ENCODE assay signal across 8 mouse cellular contexts in the genomic region with DNA sequence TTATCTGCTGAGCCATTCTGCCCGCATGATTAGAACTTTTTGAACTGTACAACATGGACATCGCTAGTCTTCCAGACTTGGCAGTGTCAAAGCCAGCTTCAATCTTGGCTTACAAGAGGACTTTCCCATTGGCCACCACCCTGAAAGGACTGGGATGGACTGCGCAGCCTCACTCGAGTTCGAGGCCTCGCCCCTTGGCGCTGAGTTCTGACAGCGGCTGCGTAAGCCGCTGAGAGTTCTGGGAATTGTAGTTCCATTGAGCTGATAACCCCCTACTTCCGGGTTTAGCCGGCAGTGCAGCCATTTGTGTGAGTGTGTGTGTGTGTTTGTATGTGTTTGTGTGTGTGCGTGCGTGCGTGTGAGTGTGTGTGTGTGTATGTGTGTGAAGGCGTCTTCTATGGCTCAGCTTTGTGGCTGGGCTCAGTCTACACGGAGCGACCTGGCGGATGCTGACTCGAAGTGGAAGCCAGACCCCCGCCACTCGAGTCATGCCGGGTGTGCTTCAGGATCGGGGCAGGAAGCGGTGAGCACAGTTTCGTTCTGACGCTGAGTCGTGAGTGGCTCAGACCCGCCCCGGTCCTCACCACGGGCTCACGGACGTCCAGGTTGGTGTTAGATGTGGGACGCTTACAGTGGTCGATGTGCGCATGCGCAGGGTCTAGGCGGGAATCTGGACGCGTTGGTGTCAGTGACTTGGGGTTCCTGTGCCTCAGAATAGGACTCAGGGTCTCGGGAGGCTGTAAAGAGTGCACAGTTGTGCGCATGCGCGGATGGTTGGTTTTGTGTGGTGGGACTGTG. TPM values are rescaled to one million over a fixed set of nuclear protein-coding genes. Genes with fewer than 3 reads are reported as not detected.
DNase-seq lines count a peak whose midpoint lies in the region; ATAC-seq and TF ChIP-seq lines count a peak whose summit lies in the region.

A gene (plus strand): TSS at position 291 of the 798 bp plus-strand sequence.

- TF ChIP-seq POLR2A in CH12.LX (IDR thresholded peaks at IDR 0.05; ENCODE audit: low read depth, low read length) = peak; percentile 83

- in situ Hi-C loops in CH12.LX (cut with MboI; ENCODE audit: low pct_ligation_motif_present, low pct_unique_long_range_greater_than_20kb, low sequenced_read_pairs) = no loop called here

- WGBS in forebrain, embryonic 11.5 days = 23% methylated on average over 44 of the region's 44 CpGs
- 20% methylated on average over 44 of the region's 44 CpGs for WGBS in heart, embryonic 16.5 days
- WGBS in liver, embryonic 15.5 days (ENCODE audit: insufficient replicate concordance) = 14% methylated on average over 44 of the region's 44 CpGs
- 16% methylated on average over 44 of the region's 44 CpGs for WGBS in neural tube, embryonic 12.5 days

- peak within 1 kb of the TSS; percentile 63 for H3K9ac ChIP-seq in CH12.LX (ENCODE audit: insufficient read depth, low read depth)
- peak within 1 kb of the TSS; percentile 70 for H3K9ac ChIP-seq in forebrain, embryonic 11.5 days (ENCODE audit: low read length)
- peak within 1 kb of the TSS; percentile 83 for H3K9ac ChIP-seq in heart, embryonic 16.5 days (ENCODE audit: low read length)
- H3K9ac ChIP-seq in liver, embryonic 15.5 days = peak within 1 kb of the TSS; percentile 71
- H3K9ac ChIP-seq in neural tube, embryonic 12.5 days = peak within 1 kb of the TSS; percentile 63

- TF ChIP-seq EP300 in CH12.LX (IDR thresholded peaks at IDR 0.05; ENCODE audit: low read length) = no peak

- H3K36me3 ChIP-seq in CH12.LX (replicated peaks in 1 of 2; ENCODE audit: control insufficient read depth in 1 of 2, insufficient read depth in 1 of 2, low read length in 1 of 2) = peaks cover 0 to 22% of the 10 kb centered on the region in 2 experiments
- H3K36me3 ChIP-seq in forebrain, embryonic 11.5 days (ENCODE audit: control insufficient read depth, insufficient read depth, low read length) = peaks cover 10% of the 10 kb centered on the region
- H3K36me3 ChIP-seq in heart, embryonic 16.5 days (ENCODE audit: control insufficient read depth, insufficient read depth) = peaks cover 3% of the 10 kb centered on the region
- H3K36me3 ChIP-seq in liver, embryonic 15.5 days (replicated peaks) = peaks cover 16% of the 10 kb centered on the region
- peaks cover 29% of the 10 kb centered on the region for H3K36me3 ChIP-seq in neural tube, embryonic 12.5 days

- peaks cover 25% of the 10 kb centered on the region for H3K79me2 ChIP-seq in CH12.LX (replicated peaks; ENCODE audit: control insufficient read depth, extremely low read depth, insufficient read depth, poor library complexity, severe bottlenecking)

- TF ChIP-seq RAD21 in CH12.LX (IDR thresholded peaks at IDR 0.05; ENCODE audit: low read depth, low read length) = no peak

- ATAC-seq in forebrain, embryonic 11.5 days (replicated peaks; ENCODE audit: low FRiP score) = peak; percentile 95
- ATAC-seq in heart, embryonic 16.5 days (replicated peaks; ENCODE audit: extremely low read depth, insufficient read depth, low FRiP score) = peak; percentile 98
- ATAC-seq in liver, embryonic 15.5 days (ENCODE audit: insufficient read depth) = peak; percentile 96
- peak; percentile 97 for ATAC-seq in neural tube, embryonic 12.5 days (ENCODE audit: low FRiP score, low read depth)

- dilution Hi-C loops in CH12.LX (cut with MboI; ENCODE audit: extremely low pct_ligation_motif_present, extremely low pct_unique_long_range_greater_than_20kb, low sequenced_read_pairs) = no loop called here

- peaks cover 2% of the 10 kb centered on the region for H3K9me3 ChIP-seq in CH12.LX (replicated peaks; ENCODE audit: low read length)
- peaks cover 8% of the 10 kb centered on the region; the same call in 1 of the 2 replicates for H3K9me3 ChIP-seq in forebrain, embryonic 11.5 days (ENCODE audit: control insufficient read depth, low read length)
- H3K9me3 ChIP-seq in heart, embryonic 16.5 days (replicated peaks; ENCODE audit: control insufficient read depth, low read length) = no peaks in the 10 kb centered on the region
- no peaks in the 10 kb centered on the region for H3K9me3 ChIP-seq in liver, embryonic 15.5 days (replicated peaks)
- peaks cover 21% of the 10 kb centered on the region for H3K9me3 ChIP-seq in neural tube, embryonic 12.5 days

- H3K4me3 ChIP-seq in CH12.LX (replicated peaks in 1 of 3; ENCODE audit: low read depth in 2 of 3, low read length in 2 of 3, poor library complexity in 1 of 3) = peak within 1 kb of the TSS; percentile 56 to 76 (median 75)
- H3K4me3 ChIP-seq in forebrain, embryonic 11.5 days (ENCODE audit: low read depth, low read length) = peak within 1 kb of the TSS; percentile 63
- H3K4me3 ChIP-seq in heart, embryonic 16.5 days (ENCODE audit: low read length) = peak within 1 kb of the TSS; percentile 86
- peak within 1 kb of the TSS; percentile 71 for H3K4me3 ChIP-seq in liver, embryonic 15.5 days (replicated peaks)
- peak within 1 kb of the TSS; percentile 66 for H3K4me3 ChIP-seq in neural tube, embryonic 12.5 days

- peak; percentile 97 for DNase-seq in CH12.LX (ENCODE audit: extremely low read depth)
- peak; percentile 94 for DNase-seq in c-Kit-positive CD71-positive TER-119-negative erythroid progenitor cells, embryonic 14.5 days (ENCODE audit: low read depth)
- DNase-seq in forebrain, embryonic 11.5 days (ENCODE audit: low spot score) = peak; percentile 94
- DNase-seq in kidney, postnatal 36 days = peak; percentile 96 to 98
- peak; percentile 99 for DNase-seq in telencephalon, adult 2 months (ENCODE audit: low read depth, low spot score)

- peaks cover 7% of the 10 kb centered on the region for H3K27me3 ChIP-seq in CH12.LX (replicated peaks)
- H3K27me3 ChIP-seq in forebrain, embryonic 11.5 days (ENCODE audit: control insufficient read depth, insufficient read depth, low read length) = no peaks in the 10 kb centered on the region
- no peaks in the 10 kb centered on the region for H3K27me3 ChIP-seq in heart, embryonic 16.5 days (ENCODE audit: control insufficient read depth, insufficient read depth, low read length)
- no peaks in the 10 kb centered on the region; the same call in 1 of the 2 replicates for H3K27me3 ChIP-seq in liver, embryonic 15.5 days
- no peaks in the 10 kb centered on the region for H3K27me3 ChIP-seq in neural tube, embryonic 12.5 days (replicated peaks)

- peaks cover 9 to 29% of the 10 kb centered on the region in 2 experiments for H3K4me1 ChIP-seq in CH12.LX (ENCODE audit: control insufficient read depth in 1 of 2, insufficient read depth in 2 of 2)
- H3K4me1 ChIP-seq in forebrain, embryonic 11.5 days (replicated peaks; ENCODE audit: control insufficient read depth, insufficient read depth, low read length) = peaks cover 2% of the 10 kb centered on the region; the same call in 1 of the 2 replicates
- H3K4me1 ChIP-seq in heart, embryonic 16.5 days (ENCODE audit: control insufficient read depth, insufficient read depth, low read length) = peaks cover 10% of the 10 kb centered on the region
- H3K4me1 ChIP-seq in liver, embryonic 15.5 days (replicated peaks) = peaks cover 29% of the 10 kb centered on the region
- peaks cover 12% of the 10 kb centered on the region for H3K4me1 ChIP-seq in neural tube, embryonic 12.5 days

- no peak for TF ChIP-seq CTCF in CH12.LX (conservative IDR thresholded peaks at IDR 0.05 in 1 of 2, IDR thresholded peaks at IDR 0.05 in 1 of 2; ENCODE audit: low read depth in 2 of 2, low read length in 2 of 2)

- peak within 1 kb of the TSS; percentile 85 for H3K27ac ChIP-seq in CH12.LX (ENCODE audit: insufficient read depth, low read depth)
- peak within 1 kb of the TSS; percentile 62 for H3K27ac ChIP-seq in forebrain, embryonic 11.5 days (ENCODE audit: low read depth, low read length)
- peak within 1 kb of the TSS; percentile 85 for H3K27ac ChIP-seq in heart, embryonic 16.5 days (ENCODE audit: low read length)
- H3K27ac ChIP-seq in liver, embryonic 15.5 days (replicated peaks) = peak within 1 kb of the TSS; percentile 88
- H3K27ac ChIP-seq in neural tube, embryonic 12.5 days = peak within 1 kb of the TSS; percentile 23; the same call in 1 of the 2 replicates

- peak within 1 kb of the TSS; percentile 82 for H3K4me2 ChIP-seq in CH12.LX (ENCODE audit: insufficient read depth, low read depth, poor library complexity, severe bottlenecking)
- H3K4me2 ChIP-seq in forebrain, embryonic 11.5 days (ENCODE audit: low read depth, low read length, severe bottlenecking) = peak within 1 kb of the TSS; percentile 62
- H3K4me2 ChIP-seq in heart, embryonic 16.5 days (ENCODE audit: low read depth, low read length) = peak within 1 kb of the TSS; percentile 82
- H3K4me2 ChIP-seq in liver, embryonic 15.5 days = peak within 1 kb of the TSS; percentile 89
- H3K4me2 ChIP-seq in neural tube, embryonic 12.5 days (replicated peaks) = peak within 1 kb of the TSS; percentile 75

TF ChIP-seq in CH12.LX, 34 proteins besides CTCF, POLR2A, EP300 and RAD21 (continues in another document):
- TF ChIP-seq ZC3H11A (IDR thresholded peaks at IDR 0.05; ENCODE audit: low read depth, low read length) (no peak), NELFE (IDR thresholded peaks at IDR 0.05; ENCODE audit: low read depth, low read length) (peak; percentile 70), MXI1 (IDR thresholded peaks at IDR 0.05; ENCODE audit: low read depth, low read length) (peak; percentile 71), KAT2A (IDR thresholded peaks at IDR 0.05; ENCODE audit: insufficient replicate concordance, low read length) (peak; percentile 97), CHD2 (IDR thresholded peaks at IDR 0.05; ENCODE audit: low read length) (peak; percentile 39; the same call in 1 of the 2 replicates), ZNF384 (IDR thresholded peaks at IDR 0.05; ENCODE audit: low read depth, low read length) (no peak), USF1 (IDR thresholded peaks at IDR 0.05; ENCODE audit: low read depth, low read length) (no peak), MYC (IDR thresholded peaks at IDR 0.05; ENCODE audit: low read depth, low read length) (peak; percentile 60), BHLHE40 (IDR thresholded peaks at IDR 0.05; ENCODE audit: low read depth, low read length) (peak; percentile 77), IRF4 (IDR thresholded peaks at IDR 0.05; ENCODE audit: low read depth, low read length) (peak; percentile 83; the same call in 1 of the 2 replicates), ELF1 (IDR thresholded peaks at IDR 0.05; ENCODE audit: low read depth, low read length) (peak; percentile 100), GABPA (IDR thresholded peaks at IDR 0.05; ENCODE audit: insufficient replicate concordance, low read depth, low read length) (peak; percentile 64; the same call in 1 of the 2 replicates), SMC3 (IDR thresholded peaks at IDR 0.05; ENCODE audit: low read depth, low read length) (no peak)

RNA-seq across cellular contexts. Expression of the gene that starts here (rescaled TPM):
- 14.0 and 16.4 TPM in 2 replicates for total RNA-seq in CH12.LX (2012; rRNA removed)
- total RNA-seq in CH12.LX (2014; rRNA removed) = 12.6 and 14.5 TPM in 2 replicates
- 11.4 TPM in 2 replicates for polyA plus RNA-seq in CH12.LX (2012; ENCODE audit: insufficient read length, low read depth)
- polyA plus RNA-seq in forebrain, embryonic 11.5 days (2014; fragmentation: Nextera tagmentation; extraction: Ambion mirVana) = 33.3 and 35.3 TPM in 2 replicates
- polyA plus RNA-seq in heart, embryonic 16.5 days (2015; fragmentation: Nextera tagmentation; extraction: Ambion mirVana) = 13.2 and 14.1 TPM in 2 replicates
- polyA plus RNA-seq in liver, embryonic 15.5 days (2015; fragmentation: Nextera tagmentation; extraction: Ambion mirVana) = 8.0 and 9.7 TPM in 2 replicates
- polyA plus RNA-seq in neural tube, embryonic 12.5 days (2016; fragmentation: Nextera tagmentation; extraction: Ambion mirVana) = 27.6 and 30.5 TPM in 2 replicates

Comparison
In these comparisons a context has a peak if more than half of its experiments do, and no peak if none do; other contexts are left out.
1. Peak in every context shown above with its lines: DNase-seq, ATAC-seq, H3K4me3 ChIP-seq and H3K27ac ChIP-seq.
2. H3K27ac ChIP-seq: peak in every context shown above with its lines; median percentile 88 in liver, embryonic 15.5 days; 85 in CH12.LX; 85 in heart, embryonic 16.5 days; 62 in forebrain, embryonic 11.5 days; 23 in neural tube, embryonic 12.5 days.